Mouse (Mus musculus) heart, adult 2 months (tissue): ENCODE data around the gene Map3k4.

Experiments
- CTCF ChIP-seq: fragments of 200-600 bp; IDR thresholded peaks from 2 replicates; pipeline ENCODE4 v1.8.1; 2022; ENCODE audit warnings: antibody characterized with exemption, mild to moderate bottlenecking, moderate library complexity
- EP300 ChIP-seq: fragments of 200-500 bp; IDR thresholded peaks from 2 replicates; pipeline ENCODE4 v1.6.1; 2011; ENCODE audit warnings: low read depth, low read length, control low read depth; ENCODE audit not compliant: insufficient read depth
- POLR2A ChIP-seq: fragments of 200-500 bp; IDR thresholded peaks from 2 replicates; pipeline ENCODE4 v1.6.1; 2011; ENCODE audit warnings: mild to moderate bottlenecking, low read depth, low read length, control low read depth; ENCODE audit not compliant: insufficient read depth

DNA sequence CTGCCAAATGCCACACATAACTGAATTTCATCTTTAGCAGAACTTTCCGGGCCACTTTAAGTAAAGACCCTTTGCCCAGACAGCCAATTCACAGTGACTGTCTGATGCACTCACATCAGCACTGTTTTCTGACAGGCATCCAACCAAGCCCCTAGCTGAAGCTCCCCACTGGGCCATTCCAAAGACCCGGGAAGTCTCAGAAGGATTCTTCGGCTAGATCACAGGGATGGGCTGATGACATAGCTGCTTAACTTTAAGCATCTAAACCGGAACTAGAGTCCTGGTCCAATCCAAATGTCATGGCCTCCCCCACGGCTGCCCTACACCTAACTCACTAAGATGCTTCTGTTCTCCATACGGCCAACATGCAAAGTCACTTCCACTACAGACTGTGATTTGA is 25.0 kb downstream of the Map3k4 start:
- no peak for TF ChIP-seq CTCF
- no peak for TF ChIP-seq EP300
- TF ChIP-seq POLR2A = no peak
